Mouse (Mus musculus): ENCODE results near the gene Doc2a.
A peak's percentile ranks its signal among the peaks of the same experiment; 100 is the strongest.

DNA sequence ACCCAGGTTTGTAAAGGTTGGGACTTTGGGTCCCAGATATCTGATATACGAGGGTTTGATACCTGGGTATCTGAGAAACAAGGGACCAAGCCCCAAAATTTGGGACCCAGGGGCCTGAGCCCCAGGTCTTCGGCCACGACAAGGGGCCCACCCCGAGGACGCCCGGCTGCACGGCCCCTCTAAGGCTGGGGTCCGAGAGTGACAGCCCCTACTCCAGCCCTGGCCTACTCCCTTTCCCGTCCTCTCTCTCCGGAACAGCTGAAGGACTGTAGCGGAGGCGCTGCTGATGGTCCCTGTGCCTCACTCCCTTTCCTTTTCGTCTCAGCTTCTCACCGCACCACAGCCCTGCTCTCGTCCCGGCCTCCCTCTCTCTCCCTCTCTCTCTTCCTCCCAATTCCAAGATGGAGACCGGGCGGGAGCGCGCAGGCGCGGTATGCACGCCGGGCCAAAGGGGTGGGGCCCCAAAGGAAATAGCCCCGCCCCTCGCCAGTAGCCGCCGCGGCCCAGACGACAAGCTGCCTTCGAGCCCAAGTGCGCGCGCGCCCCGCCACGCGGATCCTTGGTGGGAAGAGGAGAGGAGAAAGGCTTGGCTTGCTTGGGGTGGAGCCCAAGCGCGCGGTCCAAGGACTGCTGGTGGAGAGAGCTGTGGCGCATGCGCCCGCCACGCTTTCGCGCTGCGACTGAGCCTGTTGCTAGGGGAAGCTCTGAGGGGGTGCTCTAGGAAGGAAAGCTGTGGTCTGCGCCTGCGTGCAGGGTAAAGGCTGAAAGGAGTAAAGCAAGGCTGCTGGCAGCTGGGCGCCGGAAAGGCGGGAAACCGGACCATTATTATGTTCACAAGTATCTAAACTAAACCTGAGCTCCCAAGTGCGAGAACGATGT, 37.3 kb downstream of the Doc2a start, which contains the start of gene Taok2:
- TF ChIP-seq CTCF (IDR thresholded peaks at IDR 0.05; ENCODE audit: insufficient read depth, low read length) (no peak), POLR2A (IDR thresholded peaks at IDR 0.05; ENCODE audit: borderline replicate concordance, extremely low read depth, low read depth, low read length) (peak; percentile 99)

Data from lung, adult 2 months (tissue).